Mouse (Mus musculus): ENCODE results near the gene Sdk1.

Sdk1 gene

DNA sequence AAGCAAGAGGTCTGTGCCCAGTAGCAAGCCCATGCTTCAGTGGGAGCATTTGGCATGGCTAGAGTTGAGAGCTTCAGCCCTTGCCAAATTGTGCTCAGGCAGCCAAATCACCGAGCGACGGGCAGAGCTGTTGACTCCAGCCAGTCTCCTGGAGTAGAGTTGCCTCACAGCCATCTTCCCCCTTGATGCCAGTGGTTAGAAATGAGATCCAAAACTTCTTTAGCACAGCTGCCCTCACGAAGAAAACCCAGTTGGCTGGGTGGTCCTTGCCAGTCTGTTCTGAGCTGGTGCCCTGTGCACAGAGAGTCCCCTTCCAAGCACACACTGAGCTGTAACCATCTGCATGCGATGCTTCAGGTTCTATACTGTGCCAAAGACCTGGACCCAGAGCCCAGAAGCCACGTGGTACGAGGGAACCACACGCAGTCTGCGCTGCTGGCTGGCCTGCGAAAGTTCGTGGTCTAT lies 855.1 kb downstream of the Sdk1 start:
- DNase-seq (ENCODE audit: low read depth in 1 of 2, low spot score in 2 of 2), result no peak

GRCm38 (mm10) chr5:142100176-142100575 lies 858.9 kb downstream of the Sdk1 start:
- no peak for DNase-seq (ENCODE audit: low read depth in 1 of 2, low spot score in 2 of 2)

DNA sequence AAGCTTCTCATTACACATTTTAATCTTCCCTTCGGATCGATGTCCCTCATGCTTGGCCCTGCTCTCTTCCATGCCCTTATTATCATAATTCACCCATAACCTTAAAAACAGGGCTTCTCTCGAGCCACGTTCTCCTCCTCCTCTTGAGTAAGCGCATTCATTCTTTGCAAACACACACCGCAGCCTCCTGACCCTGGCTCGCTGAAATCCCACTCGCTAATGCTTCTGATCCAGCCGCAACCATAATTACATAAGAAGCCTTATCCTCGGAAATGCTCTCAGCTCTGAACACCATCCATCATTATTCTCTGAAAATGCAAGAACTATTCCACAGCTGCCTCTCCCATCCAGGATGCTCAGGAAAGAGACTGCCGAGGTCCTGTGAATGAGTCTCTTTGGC lies 866.1 kb downstream of the Sdk1 start:
- no peak for DNase-seq (ENCODE audit: low read depth in 1 of 2, low spot score in 2 of 2)

GRCm38 (mm10) chr5:142111989-142112388 lies 870.7 kb downstream of the Sdk1 start:
- no peak for DNase-seq (ENCODE audit: low read depth in 1 of 2, low spot score in 2 of 2)

DNA sequence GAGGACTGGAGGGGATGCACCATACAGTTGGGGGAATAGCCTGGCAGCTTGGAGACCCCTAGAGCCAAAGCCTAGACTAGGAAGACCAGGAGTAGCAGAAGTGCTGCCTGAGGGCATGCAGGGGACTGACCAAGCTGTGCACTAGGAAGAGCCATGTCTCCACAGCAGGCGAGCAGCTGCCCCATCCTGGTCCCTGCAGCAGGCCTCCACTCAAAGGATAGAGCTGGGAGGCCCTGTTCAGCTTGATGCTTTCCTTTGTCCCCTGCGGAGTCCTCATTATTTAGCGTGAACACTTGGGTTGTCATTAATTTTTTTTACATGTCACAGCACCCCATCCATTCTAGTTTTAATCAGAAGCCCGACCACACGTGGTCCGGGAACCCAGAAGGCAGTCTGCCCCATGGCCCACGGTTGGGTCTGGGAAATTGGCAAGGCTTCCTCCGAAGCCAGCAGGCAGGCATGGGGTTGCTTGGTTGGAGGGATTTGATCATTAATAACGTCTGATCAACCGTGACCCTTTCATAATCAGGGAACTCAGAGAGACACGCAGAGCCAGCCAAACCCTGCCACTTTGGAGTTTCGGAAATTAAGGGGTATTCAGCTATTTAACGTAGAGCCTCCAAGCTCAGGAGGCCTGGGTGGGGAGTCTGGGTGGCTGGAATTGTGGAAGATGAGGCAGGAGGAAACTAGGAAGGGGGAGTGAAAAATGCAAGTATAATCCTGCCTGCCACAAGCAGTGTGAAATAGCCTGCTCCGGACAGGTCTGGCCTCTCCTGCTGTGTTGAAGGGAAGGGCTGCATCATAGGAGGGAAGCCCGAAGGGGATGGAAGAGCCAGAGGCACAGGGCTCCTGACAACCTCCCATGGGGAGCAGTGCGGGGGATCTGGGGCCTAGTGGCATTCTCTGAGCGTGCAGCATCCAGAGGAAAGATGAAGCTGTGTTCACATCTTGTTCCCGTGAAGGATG lies 872.2 kb downstream of the Sdk1 start:
- no peak for DNase-seq (ENCODE audit: low read depth in 1 of 2, low spot score in 2 of 2)

DNA sequence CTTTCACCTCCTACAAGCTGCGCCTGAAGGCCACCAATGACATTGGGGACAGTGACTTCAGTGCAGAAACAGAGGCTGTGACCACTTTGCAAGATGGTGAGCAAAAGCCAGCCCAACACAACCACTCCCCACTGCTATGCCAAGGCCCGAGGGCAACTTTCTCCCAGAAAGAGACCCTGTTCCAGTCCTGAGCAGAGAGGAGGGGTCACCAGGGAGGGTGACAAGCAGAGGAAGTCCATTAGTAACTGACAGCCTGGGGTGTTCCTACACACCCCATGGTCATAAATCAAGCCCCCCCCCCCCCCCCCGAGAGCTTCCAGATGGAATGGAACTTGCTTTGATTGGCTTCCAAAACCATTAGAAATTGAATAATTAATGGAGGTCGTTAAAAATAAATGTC lies 886.5 kb downstream of the Sdk1 start:
- DNase-seq (ENCODE audit: low read depth in 1 of 2, low spot score in 2 of 2), result no peak

GRCm38 (mm10) chr5:142128181-142128611 lies 886.9 kb downstream of the Sdk1 start:
- no peak for DNase-seq (ENCODE audit: low read depth in 1 of 2, low spot score in 2 of 2)

GRCm38 (mm10) chr5:142130004-142130403 lies 888.7 kb downstream of the Sdk1 start:
- no peak for DNase-seq (ENCODE audit: low read depth in 1 of 2, low spot score in 2 of 2)

- no peak for DNase-seq (ENCODE audit: low read depth in 1 of 2, low spot score in 2 of 2)
Observed at GRCm38 (mm10) chr5:142139978-142140377, 898.7 kb downstream of the Sdk1 start.

- no peak for DNase-seq (ENCODE audit: low read depth in 1 of 2, low spot score in 2 of 2)
Observed at GRCm38 (mm10) chr5:142149594-142149993, 908.3 kb downstream of the Sdk1 start.

- DNase-seq (ENCODE audit: low read depth in 1 of 2, low spot score in 2 of 2), result no peak
Observed at GRCm38 (mm10) chr5:142150756-142151155, 909.5 kb downstream of the Sdk1 start.

DNA sequence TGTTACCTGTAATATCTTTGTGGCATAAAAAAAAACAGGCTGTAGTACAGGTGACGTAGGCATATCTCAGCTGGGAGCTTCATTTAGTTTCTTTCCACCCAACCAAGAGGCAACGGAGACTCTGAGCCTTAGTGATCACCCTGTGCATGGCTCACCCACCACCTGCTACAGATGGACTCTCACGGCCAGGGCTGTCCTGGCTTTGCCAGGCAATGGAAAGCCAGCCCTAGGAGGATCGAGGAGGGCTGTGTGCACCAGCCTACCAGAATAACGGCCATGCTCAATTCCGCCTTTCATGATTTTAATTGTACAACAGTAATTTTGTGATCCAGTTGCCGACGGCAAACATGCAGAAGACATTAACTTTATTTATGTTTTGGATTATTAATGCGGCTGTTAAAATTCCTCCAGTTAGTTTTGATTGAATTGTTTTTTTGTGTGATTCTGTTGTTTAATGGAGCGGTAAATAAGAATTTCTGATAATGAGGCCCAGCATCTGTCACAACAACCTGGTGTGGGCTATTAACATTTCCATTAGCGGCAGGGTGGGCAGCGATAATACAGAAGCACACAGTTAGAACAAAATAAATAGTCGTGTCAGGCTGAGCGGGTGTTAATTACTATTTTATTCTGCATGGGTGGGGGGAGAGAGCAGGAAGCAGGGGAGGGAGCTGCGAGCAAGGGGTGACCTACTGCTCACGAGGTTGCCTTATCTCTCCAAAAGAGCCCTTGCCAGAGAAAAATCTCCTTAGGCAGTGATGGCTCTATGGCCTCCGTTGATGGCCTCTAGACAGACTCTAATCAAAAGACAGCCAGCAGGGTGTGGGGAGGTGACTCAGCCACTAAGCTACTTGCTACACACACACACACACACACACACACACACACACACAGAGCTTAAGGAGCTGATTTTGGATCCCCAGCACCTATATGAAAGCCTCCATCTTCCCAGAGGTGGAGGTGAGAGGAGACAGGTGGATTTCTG lies 915.9 kb downstream of the Sdk1 start:
- no peak for DNase-seq (ENCODE audit: low read depth in 1 of 2, low spot score in 2 of 2)

DNA sequence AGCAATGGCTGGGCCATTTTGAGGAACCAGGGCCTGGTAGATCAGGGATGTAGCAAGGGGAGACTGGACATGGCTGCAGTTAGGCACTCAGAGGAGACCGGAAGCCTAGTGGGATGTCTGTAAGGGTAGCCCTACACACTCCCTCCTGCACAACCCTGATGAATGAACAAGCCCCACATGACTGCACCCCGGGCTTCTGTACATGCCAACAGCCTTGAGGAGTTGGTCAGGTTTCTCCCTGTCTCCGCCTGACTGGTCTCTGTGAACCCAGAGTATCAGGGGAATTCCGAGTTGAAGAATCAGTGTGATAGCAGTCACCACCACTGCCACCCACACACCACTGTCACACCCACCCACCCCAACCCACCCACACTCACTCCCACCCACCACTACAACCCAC lies 922.2 kb downstream of the Sdk1 start:
- no peak for DNase-seq (ENCODE audit: low read depth in 1 of 2, low spot score in 2 of 2)

DNA sequence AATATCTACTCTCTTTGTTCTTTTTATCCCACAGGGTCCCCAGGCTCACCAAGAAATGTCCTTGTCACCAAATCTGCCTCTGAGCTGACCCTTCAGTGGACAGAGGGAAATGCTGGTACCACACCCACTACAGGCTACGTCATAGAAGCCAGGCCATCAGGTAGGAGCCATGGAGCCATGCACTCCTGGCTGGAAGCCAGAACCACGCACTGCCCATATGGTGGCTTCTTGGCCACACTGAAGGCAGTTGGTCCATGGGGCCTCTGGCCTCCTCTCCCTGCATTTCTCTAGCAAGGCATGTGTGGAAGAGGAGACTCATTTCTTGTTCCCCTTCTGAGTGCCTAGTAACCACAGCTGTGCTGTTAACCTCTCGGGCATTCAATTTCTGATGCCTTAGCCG lies 932.3 kb downstream of the Sdk1 start:
- no peak for DNase-seq (ENCODE audit: low read depth in 1 of 2, low spot score in 2 of 2)

DNA sequence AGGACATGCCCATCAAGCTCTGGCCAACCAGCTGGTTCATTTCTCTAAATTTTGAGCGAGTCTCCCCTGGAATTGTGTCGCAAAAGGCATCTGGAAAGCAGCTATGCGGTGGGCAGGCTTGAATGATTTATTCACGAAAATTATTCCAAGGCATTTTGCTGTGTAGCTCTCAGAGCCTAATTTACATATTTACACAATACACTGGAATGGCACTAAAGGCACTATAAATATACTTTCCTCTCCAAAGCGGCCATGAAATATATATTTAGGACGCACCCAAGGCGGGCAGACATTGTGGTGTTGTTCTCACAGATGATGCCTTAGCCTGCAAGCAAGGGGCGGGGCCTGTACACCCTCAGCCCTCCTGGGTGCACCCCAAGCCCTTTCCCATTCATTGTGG lies 936.9 kb downstream of the Sdk1 start:
- no peak for DNase-seq (ENCODE audit: low read depth in 1 of 2, low spot score in 2 of 2)

DNA sequence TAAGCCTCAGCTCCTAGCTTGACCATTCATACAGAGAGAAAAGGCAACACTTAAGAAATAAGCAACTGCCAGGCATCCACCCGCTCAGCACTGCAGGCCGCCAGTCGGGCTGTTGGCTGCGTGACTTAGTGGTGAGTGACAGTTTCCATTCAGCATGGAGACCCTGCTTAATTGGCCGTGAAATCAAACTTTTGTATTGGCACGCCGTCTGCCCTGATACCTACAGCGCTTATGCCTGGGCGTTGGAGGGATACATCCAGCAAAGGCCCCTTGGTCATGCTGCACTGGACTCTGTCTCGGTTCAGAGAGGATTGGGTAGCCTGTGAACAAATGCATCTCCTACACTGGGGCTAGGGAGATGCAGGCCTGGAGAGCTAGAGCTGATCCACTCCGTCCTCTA lies 938.0 kb downstream of the Sdk1 start:
- no peak for DNase-seq (ENCODE audit: low read depth in 1 of 2, low spot score in 2 of 2)

DNA sequence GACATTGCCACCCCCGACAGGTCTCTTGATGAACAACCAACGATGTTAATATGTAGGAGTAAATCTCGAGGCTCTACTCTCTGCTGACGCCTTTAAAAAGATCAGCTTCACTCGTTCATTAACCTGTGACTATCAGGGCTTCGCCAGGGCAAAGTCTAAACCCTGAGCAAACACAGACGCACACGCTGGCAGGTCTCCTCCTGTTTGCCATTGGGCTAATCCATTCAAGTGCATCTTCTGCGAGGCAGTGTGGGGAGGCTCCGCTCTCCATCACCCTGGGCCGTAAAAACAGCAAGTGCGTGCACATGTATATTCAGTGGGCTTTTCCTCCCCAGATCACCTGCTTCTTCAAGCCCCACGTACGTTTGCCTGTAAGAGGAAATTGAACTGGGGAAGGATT lies 940.6 kb downstream of the Sdk1 start:
- no peak for DNase-seq (ENCODE audit: low read depth in 1 of 2, low spot score in 2 of 2)

- no peak for DNase-seq (ENCODE audit: low read depth in 1 of 2, low spot score in 2 of 2)
Observed at GRCm38 (mm10) chr5:142188765-142189164, 947.5 kb downstream of the Sdk1 start.

DNA sequence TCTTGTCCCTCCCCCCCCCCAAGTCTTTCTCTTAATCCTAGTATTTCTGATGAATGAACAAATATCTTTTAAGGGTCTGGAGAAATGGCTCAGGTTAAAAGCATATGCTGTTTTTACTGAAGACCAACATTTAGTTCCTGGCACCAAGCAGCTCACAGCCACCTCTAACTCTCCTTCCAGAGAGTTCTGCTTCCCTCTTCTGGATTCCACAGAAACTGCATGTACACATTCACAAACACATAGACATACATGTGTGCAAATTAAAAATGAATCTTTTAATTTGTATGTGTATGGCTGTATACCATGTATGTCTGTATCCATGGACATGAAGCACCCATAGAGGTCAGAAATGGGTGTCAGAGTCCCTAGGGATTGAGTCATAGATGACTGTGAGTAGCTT lies 968.6 kb downstream of the Sdk1 start:
- DNase-seq (ENCODE audit: low read depth in 1 of 2, low spot score in 2 of 2), result no peak

DNA sequence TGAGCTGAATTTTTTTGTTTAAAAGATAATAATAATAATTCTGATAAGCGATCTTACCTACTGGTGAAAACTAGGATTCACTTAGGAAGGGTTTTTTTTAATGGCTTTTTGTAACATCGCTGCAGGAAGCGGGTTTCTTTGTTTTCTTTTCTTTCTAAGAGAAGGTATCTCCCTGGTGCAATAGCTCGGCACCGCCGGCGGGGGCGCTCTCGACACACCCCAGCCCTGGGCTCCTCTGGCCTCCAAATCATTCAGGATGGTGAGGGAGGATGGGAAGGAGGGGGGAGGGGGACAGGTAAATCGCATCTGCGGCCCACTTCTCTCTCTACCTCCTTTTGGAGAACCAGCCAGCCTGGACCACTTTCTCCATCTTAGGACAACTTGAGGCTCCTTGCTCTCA lies 971.0 kb downstream of the Sdk1 start:
- DNase-seq (ENCODE audit: low read depth in 1 of 2, low spot score in 2 of 2), result no peak

DNA sequence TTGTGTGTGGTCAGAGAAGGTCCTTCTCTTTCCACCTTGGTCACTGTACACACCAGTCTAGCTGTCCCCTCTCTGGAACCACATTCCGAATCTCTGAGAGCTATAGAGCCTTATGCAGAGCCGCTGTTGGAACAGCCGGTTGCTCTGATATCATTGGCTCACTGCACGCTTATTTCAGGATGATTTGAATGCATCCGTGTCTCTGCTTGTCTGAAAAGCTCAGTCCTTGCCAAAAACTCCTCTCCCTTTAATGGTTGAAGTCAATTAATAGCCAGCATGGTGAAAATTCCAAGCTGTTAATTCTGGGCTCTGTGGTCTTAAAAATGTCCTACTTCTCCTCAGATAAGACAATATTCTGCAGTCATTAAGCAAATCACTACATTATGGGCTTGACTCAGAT lies 974.7 kb downstream of the Sdk1 start:
- DNase-seq (ENCODE audit: low read depth in 1 of 2, low spot score in 2 of 2), result no peak

Measured in monocyte, adult 2 months (primary cell).